Mouse (Mus musculus) left cerebral cortex, postnatal 36 days (tissue): Measurements from ENCODE around the gene Thbd. TPM values are rescaled to one million over a fixed set of nuclear protein-coding genes. Genes with fewer than 3 reads are reported as not detected.

Source experiments
- DNase-seq, 2 experiments: peaks; one replicate each; pipeline ENCODE4 v3.0.0; 2021 to 2022; ENCODE audit warnings: low spot score in 2 of 2, mixed read lengths in 1 of 2
- intact Hi-C: fragments of 180-260 bp; cut with DNase I; formaldehyde crosslinking; loops from one replicate; pipeline ENCODE4 v1.15.1; 2025
- total RNA-seq, 2 experiments: library from RNA; stranded (reverse); gene quantifications; 2 replicates each; pipeline ENCODE4 v1.2.3; 2021

Gene Thbd
- 10 to 100 TPM in 1 of 2 experiments, 1 to 10 TPM in 1; 7.1 to 13.5 TPM for total RNA-seq

DNA sequence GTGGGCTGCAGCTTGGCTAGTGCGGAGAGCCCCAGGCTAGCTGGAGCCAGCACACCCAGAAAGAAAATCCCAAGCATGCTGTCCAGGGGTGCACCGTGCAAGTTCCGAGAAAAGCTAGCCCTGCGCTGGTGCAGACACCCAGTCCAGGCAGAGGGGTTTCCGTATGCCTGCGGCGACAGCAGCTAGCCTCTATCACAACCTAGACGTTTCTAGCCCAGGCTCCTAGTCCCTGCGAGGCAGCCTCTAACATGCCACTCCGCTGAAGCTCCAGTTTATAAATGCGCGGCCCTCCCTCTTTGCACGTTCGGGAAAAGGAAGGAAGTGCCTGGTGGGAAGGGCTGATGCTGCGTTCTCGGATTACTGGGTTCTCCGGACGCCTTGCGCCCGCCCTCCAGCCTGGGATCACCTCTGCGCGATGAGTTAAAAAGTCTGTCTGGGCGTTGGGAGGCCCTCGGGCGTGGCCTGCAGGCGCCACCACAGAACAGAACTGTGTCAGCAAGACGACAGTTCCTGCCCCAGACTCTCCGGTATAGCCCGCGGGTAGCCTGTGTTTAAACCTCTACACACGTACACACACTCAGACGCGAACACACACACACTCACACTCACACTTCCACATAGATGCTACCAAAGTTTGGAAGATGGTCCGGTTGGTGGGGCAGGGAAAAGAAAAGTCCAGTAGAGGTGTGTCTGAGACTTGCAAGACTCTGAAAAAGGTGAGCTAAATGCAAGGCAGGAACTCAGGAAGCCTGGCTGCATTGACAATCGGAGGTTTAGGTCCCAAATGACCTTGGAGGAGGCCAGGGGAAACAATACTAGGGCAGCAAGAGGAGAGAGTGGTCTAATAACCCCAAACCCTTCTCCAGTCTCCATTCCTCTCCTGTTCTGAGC lies at the start of gene Thbd:
Gene Thbd, minus strand, starts transcription at position 319 of the 891 bp plus-strand sequence.
- no peak for DNase-seq
- intact Hi-C loops: loop anchor here (5.0 to 10.0 kb wide), 3 partner anchors 127 to 249 kb away; no protein-coding TSS in a partner anchor

DNA sequence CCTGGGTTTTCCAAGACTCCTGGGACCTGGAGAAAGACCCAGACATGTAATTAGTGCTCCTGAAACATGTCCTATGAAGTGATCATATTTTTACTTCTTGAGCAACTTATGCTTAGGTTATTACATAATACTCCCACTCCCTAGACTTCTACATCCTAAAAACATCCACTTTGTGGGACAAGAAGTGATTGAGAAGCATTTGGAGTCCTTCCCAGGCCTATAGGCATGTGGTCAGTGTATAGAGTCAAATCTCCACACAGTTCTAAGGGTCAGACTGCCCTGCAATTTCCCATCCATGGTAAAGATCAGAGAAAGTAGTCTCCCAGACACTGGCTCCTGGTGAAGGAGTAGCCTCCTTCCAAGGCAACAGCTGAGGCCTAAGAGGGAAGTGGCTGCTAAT lies 47.4 kb upstream of the Thbd start:
- intact Hi-C loops: no loop called here
- no peak for DNase-seq

DNA sequence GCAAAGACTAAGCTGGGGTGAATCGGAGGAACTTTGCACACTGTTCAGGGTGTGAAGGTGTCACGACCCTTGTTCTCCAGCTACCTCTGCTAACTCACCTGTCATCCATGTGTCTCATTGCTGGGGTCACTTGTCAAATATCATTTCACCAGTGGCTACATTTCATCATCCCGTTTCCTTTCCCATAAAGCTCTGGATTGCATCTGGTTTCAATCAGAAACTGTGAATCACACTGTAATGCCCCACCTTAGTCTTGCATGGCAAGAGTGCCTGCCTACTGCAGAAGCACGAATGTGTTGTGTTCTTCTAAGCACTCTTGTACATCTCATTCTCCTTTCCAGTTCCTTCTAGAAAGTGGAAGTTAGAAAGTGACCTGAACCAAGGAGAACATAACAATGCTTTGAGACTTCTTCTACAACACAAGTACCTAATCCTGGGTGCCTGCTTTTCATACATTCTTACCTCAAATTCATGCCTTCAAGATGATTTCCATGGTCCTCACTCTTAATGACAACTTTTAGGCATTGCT lies 46.1 kb upstream of the Thbd start:
- intact Hi-C loops: no loop called here
- no peak for DNase-seq

DNA sequence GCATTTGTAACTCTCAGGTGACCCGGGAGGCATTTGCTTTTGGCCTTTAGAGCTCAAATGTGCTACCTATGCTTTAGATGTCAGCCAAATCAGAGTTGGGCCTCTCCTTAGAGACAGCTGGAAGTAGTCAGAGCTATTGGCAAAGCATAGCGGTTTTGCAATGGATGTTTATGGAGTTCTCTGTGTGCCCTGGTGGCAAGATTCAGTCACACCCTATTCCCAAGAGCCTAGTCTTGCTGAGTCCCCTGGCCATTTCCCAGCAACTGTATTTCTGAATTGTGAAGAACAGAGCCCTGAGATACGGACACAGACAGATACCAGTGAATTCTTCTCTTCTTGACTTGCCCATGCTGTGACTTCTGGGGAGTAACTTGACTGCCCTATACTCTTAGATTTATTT lies 45.1 kb upstream of the Thbd start:
- DNase-seq: no peak
- intact Hi-C loops: no loop called here

DNA sequence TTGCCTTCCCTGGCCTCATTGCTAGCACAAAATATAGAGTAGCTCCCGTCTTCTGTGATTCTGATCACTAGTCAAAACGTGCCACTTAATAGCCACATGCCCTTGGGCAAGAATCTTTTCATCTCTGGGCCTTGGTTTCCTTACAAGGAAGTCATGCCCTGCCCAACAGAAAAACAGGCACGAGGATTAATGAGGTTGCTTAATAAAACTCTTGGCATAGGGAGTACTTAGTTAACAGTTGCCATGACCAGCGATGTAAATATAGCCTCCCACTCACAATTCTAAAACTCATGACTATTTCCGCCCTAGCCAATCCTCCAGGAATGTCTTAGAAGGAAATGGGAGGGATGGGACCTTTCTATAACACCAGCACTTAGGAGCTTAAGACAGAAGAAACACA lies 43.5 kb upstream of the Thbd start:
- DNase-seq: no peak
- intact Hi-C loops: no loop called here

DNA sequence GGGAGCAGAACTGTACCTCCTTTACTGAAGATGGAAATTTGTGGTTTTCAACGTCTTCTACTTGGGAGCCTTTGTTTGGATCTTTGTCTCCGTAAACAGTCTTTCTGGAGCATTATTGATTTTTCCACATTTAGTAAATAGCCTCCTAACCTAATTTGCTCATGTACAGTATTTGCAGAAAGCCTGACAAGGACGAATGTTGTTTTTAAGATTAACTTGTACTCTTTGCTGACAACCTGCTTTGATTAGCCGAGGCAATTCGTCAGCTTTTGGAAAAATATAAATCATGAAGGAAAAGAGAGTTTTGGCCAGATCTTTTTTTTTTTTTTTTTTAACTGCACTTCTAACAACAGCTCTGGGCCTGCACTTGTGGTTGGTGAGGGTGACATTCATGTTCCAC lies 42.6 kb upstream of the Thbd start:
- intact Hi-C loops: no loop called here
- DNase-seq: no peak

DNA sequence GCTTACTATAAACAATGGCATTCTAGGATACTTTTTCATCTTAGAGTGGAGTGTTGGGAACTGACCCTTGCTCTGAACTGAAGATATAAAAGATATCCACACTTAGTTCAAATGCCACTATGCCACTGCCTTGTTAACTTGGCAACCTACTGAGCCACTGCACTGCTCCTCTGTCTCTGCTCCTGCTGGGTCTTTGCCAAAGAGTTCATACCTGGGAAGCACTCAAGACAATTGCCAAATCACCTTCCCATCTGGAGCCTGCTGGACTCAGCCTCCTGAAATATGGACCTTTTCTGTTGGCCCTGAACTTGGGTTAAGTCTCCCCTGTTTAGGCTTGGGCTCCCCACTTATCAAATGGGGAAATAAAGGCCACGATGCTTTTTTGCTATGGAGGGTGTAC lies 41.7 kb upstream of the Thbd start:
- no peak for DNase-seq
- intact Hi-C loops: no loop called here

DNA sequence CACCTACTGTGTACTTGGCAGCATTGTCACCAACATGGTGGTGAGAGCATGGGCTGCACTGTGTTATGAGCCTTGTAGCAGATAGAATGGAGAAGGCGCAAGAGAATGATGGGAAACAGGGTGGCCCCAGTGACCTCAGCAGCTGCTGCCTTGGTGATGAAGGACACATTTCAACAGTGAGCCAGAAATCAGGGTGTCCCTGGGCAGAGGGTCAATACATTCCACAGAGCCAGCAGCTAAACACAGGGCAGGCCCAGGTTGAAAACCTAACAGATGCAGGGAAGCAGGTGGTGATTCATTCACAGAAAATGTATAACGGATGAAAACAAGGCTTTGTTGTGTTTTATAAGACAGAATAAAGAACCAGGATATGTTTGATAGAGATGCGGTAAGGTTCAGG lies 38.5 kb upstream of the Thbd start:
- no peak for DNase-seq
- intact Hi-C loops: no loop called here

DNA sequence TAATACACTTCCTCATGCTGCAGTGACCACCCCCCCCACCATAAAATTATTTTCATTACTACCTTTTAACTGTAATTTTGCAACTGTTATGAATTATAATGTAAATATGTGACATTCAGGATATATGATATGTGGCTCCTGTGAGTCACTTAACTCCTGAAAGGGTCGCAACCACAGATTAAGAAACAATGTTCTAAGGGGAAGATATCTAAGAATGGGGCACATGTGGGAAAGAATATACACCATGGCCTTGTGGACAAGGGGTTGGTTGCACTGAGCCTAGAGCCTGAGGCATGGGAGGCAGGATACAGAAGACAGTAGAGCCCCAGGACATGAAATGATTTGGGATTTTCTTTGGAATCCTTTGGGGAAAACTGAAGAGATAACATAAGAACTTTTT lies 37.6 kb upstream of the Thbd start:
- DNase-seq: no peak
- intact Hi-C loops: no loop called here

DNA sequence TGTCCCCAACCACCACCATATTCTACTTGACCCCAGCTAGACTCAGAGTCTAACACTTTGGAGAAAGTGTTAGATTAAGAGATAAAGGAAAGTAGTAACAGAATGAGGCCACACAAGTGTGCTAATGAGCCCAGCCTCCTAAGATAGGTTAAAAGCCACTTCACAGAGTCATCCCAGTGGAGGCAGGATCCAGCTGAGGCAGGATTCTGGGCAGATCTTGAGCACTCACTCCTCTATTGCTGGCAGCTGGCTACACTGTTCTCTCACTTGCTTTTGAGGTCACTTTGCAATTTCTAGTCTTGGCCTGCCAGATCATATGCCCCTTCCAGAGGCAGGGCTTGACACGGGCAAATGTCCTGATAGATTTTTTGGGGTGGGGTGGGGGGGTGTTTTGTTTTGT lies 36.5 kb upstream of the Thbd start:
- DNase-seq: no peak
- intact Hi-C loops: no loop called here

DNA sequence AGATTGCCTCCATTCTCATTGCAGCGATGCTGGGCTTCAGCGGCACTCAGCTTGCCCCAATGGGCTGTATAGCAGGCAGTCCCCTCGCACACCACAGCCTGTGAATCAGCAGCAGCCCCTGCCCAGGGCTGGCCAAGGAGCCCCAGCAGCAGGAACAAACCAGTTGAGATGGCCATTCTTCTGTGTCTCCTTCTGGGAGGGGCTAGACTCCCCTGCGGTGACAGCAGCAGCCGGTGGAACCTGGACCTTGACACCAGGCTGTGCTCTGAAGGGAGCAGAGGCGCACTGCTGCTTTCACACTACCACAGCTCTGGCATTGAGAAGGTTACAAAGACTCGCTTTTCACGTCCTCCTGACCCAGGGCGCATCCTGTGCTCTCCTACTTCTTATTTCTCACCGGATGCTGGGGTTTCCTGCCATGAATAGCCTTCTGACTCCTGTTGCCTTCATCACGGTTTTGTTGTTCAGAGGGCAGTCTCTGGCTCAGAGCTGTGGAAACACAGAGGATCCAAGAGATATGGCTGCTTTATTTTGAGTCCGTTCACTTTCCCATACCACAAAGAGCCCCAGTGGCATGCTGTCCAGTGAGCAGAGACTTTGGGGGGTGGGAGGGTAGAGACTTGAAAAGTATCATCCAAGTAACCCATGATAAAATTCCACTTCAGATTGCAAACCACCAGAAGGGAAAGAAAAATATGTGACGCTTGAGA lies 35.4 kb upstream of the Thbd start, which contains the start of gene Cd93:
Gene Cd93, minus strand, starts transcription at position 315 of the 710 bp plus-strand sequence.
- DNase-seq: no peak
- intact Hi-C loops: no loop called here

DNA sequence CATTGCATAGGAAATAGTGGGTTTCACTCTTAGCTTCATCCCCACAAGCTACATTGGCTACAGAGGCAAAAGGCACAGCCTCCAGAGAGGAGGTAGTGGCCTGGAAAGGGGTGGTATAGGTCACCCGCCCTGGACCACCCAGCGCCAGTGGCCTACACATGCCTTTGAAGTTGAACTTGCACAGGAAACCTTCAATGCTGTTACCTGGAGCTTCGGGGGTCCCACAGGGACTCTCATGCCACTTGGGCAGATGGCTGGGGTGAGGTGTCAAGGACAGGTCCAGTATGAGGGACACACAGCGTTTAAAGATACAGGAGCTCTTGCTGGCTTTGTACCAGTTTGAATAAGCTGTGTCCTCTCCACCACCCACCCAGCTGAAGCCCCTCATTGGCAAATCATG lies 34.7 kb upstream of the Thbd start:
- intact Hi-C loops: no loop called here
- DNase-seq: no peak

DNA sequence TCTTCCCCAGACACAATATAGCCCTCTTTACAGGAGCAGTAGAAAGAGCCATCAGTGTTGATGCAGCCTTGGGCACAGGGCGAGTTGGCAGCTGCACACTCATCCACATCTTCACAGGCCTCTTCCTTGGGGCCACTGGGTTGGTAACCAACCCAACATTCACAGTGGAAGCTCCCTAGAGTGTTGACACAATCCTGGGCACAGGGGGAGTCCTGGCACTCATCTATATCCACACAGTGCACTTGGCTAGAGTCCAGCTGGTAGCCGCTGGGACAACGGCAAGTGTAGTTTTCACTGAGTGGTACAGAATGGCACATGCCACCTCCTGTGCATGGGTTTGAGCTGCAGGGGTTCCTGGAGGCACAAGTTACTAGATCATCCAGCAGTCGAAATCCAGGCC lies 34.2 kb upstream of the Thbd start:
- intact Hi-C loops: no loop called here
- DNase-seq: no peak

DNA sequence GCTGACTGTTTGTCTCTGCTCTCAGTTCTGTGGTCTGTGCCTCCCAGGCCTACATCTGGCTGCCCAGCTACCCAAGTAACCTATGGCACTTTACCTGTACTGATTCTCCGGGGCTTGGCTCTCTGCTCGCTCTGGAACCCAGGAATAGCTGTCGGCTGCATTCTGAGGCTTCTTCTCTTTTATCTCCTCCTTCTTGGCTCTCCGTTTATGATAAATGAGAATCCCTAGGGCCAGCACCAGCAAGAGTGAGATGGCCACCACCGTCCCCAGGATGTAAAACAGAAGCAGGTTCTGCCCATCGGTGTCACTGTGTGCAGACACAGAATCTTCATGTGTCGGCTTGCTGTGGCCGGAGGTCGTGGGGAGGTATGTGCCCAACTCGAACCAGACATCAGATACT lies 33.4 kb upstream of the Thbd start:
- intact Hi-C loops: no loop called here
- DNase-seq: no peak

DNA sequence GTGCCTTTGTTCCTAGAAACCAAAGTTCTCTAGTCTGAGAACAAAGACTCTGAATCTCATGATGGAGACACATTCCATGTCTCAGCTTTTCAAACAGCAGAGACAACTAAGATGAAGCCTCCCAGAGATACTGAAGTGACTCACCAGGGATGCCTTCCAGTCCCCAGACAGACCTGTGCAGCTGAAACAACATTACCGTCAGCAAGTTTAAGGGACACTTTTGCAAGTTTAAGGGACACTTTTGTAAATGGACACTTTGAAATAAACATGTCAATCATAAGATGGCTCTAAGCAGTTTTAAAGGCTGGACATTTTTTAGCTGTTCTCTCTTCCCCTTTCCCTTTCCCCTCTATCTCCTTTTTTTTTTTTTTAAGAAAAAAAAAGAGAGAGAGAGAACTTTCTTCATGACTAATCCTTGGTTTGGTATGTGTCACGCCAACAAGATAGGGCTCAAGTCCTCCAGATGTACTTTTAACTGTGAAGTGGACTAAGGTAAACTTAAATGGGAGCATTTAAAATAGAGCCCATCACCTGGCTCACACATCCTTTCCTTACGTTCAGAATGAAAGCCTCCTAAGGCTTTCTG lies 31.8 kb upstream of the Thbd start:
- DNase-seq: no peak
- intact Hi-C loops: no loop called here

DNA sequence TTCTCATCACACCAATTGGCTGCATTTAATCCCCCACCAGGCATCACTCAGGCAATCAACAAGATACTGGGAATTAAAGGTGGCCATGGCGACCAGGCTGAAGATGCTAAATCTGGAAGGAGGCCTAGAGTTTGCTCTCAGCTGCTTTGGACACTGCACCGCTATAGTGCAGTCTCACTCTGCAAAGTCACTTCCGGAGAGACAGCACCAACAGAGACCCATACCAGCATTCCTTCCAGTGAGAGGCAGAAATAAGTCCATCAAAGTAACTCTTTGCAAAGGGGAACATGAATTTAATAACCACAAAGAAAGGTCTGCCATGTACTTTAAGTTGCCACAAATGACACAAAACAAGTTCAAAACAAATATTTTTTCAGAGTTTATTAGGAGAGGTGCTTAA lies 28.3 kb upstream of the Thbd start:
- intact Hi-C loops: no loop called here
- no peak for DNase-seq

DNA sequence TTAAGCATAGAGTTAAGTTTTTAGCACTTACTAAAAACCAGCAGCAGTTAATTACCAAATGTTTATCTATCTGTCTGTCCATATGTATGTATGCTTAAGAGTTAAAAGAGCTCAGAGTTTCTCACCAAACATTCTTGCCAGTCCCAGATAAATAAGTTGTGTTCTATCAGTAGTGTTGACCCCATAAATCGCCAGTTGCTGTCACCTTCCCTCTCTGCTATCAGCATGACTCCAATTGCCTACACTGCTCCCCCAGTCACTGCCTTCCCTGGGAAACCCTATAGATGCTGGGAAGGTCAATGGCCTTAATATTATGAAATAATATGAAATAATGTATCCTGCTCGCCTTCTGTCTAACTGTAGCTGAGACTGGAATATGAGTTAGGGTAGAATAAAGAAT lies 24.4 kb upstream of the Thbd start:
- DNase-seq: no peak
- intact Hi-C loops: no loop called here

DNA sequence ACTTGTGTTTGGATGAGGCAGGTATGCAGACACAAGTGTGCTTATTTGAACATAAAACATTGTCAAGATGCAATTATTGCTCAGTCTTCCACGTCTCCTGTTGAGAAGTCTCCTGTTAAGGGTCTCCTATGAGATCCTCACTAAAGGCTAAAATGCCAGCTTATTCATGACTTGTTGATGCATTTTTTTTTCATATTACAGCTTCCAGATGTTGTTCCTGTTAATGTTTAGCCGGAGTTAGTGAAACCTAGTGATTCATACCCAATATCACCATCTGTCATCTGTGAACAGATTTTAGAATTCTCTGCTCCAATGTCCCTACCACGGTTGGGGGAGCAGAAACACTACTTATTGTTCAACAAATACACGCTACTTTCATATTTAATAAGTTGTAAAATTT lies 23.0 kb upstream of the Thbd start:
- intact Hi-C loops: no loop called here
- no peak for DNase-seq

DNA sequence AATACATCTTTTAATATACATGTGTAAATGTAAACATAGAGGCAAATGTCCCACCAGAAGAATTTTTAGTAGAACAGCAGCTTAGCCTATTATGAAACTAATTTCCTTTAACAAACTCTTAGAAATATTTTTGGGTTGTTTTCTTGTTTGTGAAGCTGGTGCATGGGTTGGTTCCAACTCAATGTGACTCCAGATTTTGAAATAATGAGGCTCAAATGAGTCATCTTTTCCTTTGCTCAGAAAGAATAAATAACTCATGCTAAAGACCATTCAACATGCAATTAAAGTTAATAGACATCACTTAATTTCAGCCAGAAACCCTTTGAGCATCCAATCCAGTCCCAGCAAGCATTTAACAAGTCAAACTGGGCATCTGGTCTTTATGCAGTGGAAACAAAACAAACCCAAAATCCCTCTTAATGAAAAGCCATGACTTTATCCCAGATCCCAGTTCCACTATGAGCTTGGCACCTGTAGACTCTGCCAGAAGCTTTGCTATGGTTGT lies 21.1 kb upstream of the Thbd start:
- DNase-seq: no peak
- intact Hi-C loops: no loop called here

DNA sequence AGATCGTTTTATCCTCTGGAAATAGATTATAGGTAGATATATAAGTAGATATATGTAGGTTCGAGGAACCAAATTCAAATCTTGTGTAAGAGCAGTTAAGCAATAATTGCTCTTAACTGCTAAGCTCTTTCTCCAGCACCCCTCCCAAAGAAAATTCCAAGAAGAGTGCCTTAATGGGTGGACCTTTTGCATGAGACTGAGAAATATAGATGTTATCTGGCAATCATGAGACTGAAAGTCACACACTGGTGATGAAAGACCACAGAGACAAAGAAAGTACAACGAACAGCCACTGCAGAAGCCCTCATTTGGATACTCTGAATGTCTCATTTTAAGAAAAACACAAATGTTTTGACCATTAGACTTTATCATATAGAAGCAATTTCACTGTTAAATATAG lies 20.5 kb upstream of the Thbd start:
- intact Hi-C loops: no loop called here
- DNase-seq: no peak
